Mouse (Mus musculus) brain, embryonic 14.5 days (tissue): ENCODE measurements around the gene Fam155a.

ENCODE experiments used
- CTCF ChIP-seq: fragments of 200-500 bp; IDR thresholded peaks from 2 replicates; pipeline ENCODE4 v1.5.1; 2012; ENCODE audit warnings: inconsistent platforms, mild to moderate bottlenecking, moderate library complexity, borderline replicate concordance; ENCODE audit not compliant: insufficient read depth, insufficient read length; ENCODE audit errors: extremely low read depth
- POLR2A ChIP-seq: fragments of 200-500 bp; IDR thresholded peaks from 2 replicates; pipeline ENCODE4 v1.6.1; 2012; ENCODE audit warnings: mild to moderate bottlenecking, inconsistent platforms, borderline replicate concordance; ENCODE audit not compliant: poor library complexity, insufficient read depth, insufficient read length, severe bottlenecking; ENCODE audit errors: extremely low read depth

DNA sequence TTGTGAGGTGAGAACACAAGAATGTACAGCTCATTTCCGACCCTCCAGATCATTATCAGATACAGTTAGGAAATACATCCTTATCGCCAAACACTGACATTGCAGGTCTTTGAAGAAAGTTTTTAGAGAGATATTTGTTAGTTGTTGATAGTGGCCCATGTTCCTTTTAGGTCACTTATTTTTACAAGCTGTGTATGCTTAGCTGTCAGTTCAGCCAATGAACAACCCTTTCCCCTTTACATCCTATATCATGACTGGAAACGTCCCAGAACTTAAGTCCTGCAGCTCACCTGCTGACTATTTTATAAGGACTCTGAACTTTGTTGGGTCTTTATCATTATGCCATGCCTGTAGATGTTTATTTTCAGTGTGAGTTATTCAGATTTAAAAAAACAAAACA is 366.3 kb downstream of the Fam155a start:
- TF ChIP-seq POLR2A (no peak), CTCF (no peak)
